Mouse (Mus musculus) heart, postnatal 0 days (tissue): ENCODE measurements around the gene Ccdc12.

Experiments used
- CTCF ChIP-seq: IDR thresholded peaks from 2 replicates; pipeline ENCODE4 v1.5.1; 2016; ENCODE audit warnings: antibody characterized with exemption, control low read depth, low read depth
- EP300 ChIP-seq: IDR thresholded peaks from 2 replicates; pipeline ENCODE4 v1.6.1; 2016; ENCODE audit warnings: antibody characterized with exemption, low read depth

DNA sequence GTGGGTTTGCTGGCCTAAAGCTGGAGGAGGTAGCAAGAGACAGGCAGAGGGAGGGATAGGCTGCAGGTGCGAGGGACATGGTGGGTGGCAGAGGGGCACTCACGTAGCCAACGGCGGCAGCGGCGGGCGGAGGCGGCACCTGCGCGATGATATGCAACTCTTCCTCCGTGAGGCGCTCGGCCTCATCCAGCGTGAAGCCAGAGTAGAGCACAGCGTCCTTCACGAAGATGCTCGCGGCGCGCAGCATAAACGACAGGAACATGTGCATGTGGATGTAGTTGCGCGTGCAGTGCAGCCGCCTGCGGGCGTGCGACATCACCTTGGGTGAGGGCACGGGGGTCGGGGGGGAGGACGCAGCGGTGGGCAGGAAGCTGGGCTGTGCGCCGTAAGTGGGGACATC is 70.6 kb downstream of the Ccdc12 start:
- TF ChIP-seq EP300: no peak
- TF ChIP-seq CTCF: no peak
